Mouse (Mus musculus): ENCODE results near the gene Akap13. TPM values are rescaled to one million over a fixed set of nuclear protein-coding genes. Genes with fewer than 3 reads are reported as not detected.

Gene Akap13
- polyA plus RNA-seq, 1 experiment from 2014 or later, result 48.5 TPM

- Histone ChIP-seq H3K4me2 (replicated peaks) (no peak overlapping the region), H3K9me3 (no peaks in the 10 kb centered on the region), H3K4me1 (no peaks in the 10 kb centered on the region), H3K4me3 (no peak overlapping the region), H3K9ac (no peak overlapping the region), H3K27me3 (no peaks in the 10 kb centered on the region), H3K36me3 (no peaks in the 10 kb centered on the region; the same call in 1 of the 2 replicates), H3K27ac (no peak overlapping the region)
- no peak for ATAC-seq (ENCODE audit: insufficient number of reproducible peaks, insufficient read depth, low FRiP score, low TSS enrichment)
Observed at GRCm38 (mm10) chr7:75463579-75464162, 8.3 kb downstream of the Akap13 start.

- Histone ChIP-seq H3K4me2 (replicated peaks) (no peak overlapping the region), H3K9ac (no peak overlapping the region), H3K27ac (no peak overlapping the region), H3K4me1 (peaks cover 4% of the 10 kb centered on the region; the same call in 1 of the 2 replicates), H3K9me3 (no peaks in the 10 kb centered on the region), H3K36me3 (no peaks in the 10 kb centered on the region), H3K4me3 (no peak overlapping the region), H3K27me3 (no peaks in the 10 kb centered on the region)
- no peak for ATAC-seq (ENCODE audit: insufficient number of reproducible peaks, insufficient read depth, low FRiP score, low TSS enrichment)
- WGBS, result 83% methylated on average over 7 of the region's 7 CpGs
Observed at GRCm38 (mm10) chr7:75467791-75468190, 12.5 kb downstream of the Akap13 start.

GRCm38 (mm10) chr7:75470318-75470925 lies 15.1 kb downstream of the Akap13 start:
- H3K27ac ChIP-seq, result no peak overlapping the region

GRCm38 (mm10) chr7:75472316-75473195 lies 17.2 kb downstream of the Akap13 start:
- H3K27ac ChIP-seq, result no peak overlapping the region
- H3K4me3 ChIP-seq, result no peak overlapping the region
- no peaks in the 10 kb centered on the region for H3K36me3 ChIP-seq
- no peak overlapping the region for H3K4me2 ChIP-seq (replicated peaks)
- peaks cover 14% of the 10 kb centered on the region; the same call in 1 of the 2 replicates for H3K4me1 ChIP-seq
- ATAC-seq (ENCODE audit: insufficient number of reproducible peaks, insufficient read depth, low FRiP score, low TSS enrichment), result no peak
- no peaks in the 10 kb centered on the region for H3K9me3 ChIP-seq
- no peaks in the 10 kb centered on the region for H3K27me3 ChIP-seq
- 81% methylated on average over 7 of the region's 7 CpGs for WGBS
- H3K9ac ChIP-seq, result no peak overlapping the region

More at GRCm38 (mm10) chr7:75470318-75470925, 15.1 kb downstream of the Akap13 start:
- 45% methylated on average over 7 of the region's 7 CpGs for WGBS
- H3K9ac ChIP-seq, result no peak overlapping the region
- no peak overlapping the region for H3K4me2 ChIP-seq (replicated peaks)
- no peaks in the 10 kb centered on the region for H3K9me3 ChIP-seq
- H3K4me1 ChIP-seq, result peaks cover 14% of the 10 kb centered on the region; the same call in 1 of the 2 replicates
- no peaks in the 10 kb centered on the region for H3K27me3 ChIP-seq
- H3K36me3 ChIP-seq, result no peaks in the 10 kb centered on the region
- H3K4me3 ChIP-seq, result no peak overlapping the region
- ATAC-seq (ENCODE audit: insufficient number of reproducible peaks, insufficient read depth, low FRiP score, low TSS enrichment), result no peak

- ATAC-seq (ENCODE audit: insufficient number of reproducible peaks, insufficient read depth, low FRiP score, low TSS enrichment), result no peak
- no peak overlapping the region for H3K4me3 ChIP-seq
- H3K4me2 ChIP-seq (replicated peaks), result no peak overlapping the region
- H3K4me1 ChIP-seq, result peaks cover 14% of the 10 kb centered on the region; the same call in 1 of the 2 replicates
- no peaks in the 10 kb centered on the region for H3K27me3 ChIP-seq
- no peak overlapping the region for H3K27ac ChIP-seq
- H3K9ac ChIP-seq, result no peak overlapping the region
- WGBS, result 86% methylated on average over 1 of the region's 1 CpGs
- no peaks in the 10 kb centered on the region for H3K9me3 ChIP-seq
- H3K36me3 ChIP-seq, result no peaks in the 10 kb centered on the region
Observed at GRCm38 (mm10) chr7:75473294-75473693, 18.0 kb downstream of the Akap13 start.

GRCm38 (mm10) chr7:75474064-75474463 lies 18.7 kb downstream of the Akap13 start:
- Histone ChIP-seq H3K27ac (no peak overlapping the region), H3K9me3 (no peaks in the 10 kb centered on the region), H3K4me2 (replicated peaks) (no peak overlapping the region), H3K27me3 (no peaks in the 10 kb centered on the region), H3K4me3 (no peak overlapping the region), H3K4me1 (peaks cover 14% of the 10 kb centered on the region; the same call in 1 of the 2 replicates), H3K9ac (no peak overlapping the region), H3K36me3 (no peaks in the 10 kb centered on the region)
- ATAC-seq (ENCODE audit: insufficient number of reproducible peaks, insufficient read depth, low FRiP score, low TSS enrichment), result no peak
- WGBS, result 50% methylated on average over 1 of the region's 1 CpGs

- H3K9ac ChIP-seq, result no peak overlapping the region
- peaks cover 14% of the 10 kb centered on the region; the same call in 1 of the 2 replicates for H3K4me1 ChIP-seq
- no peak for ATAC-seq (ENCODE audit: insufficient number of reproducible peaks, insufficient read depth, low FRiP score, low TSS enrichment)
- H3K36me3 ChIP-seq, result no peaks in the 10 kb centered on the region
- no peak overlapping the region for H3K4me3 ChIP-seq
- no peaks in the 10 kb centered on the region for H3K9me3 ChIP-seq
- no peak overlapping the region for H3K4me2 ChIP-seq (replicated peaks)
- H3K27me3 ChIP-seq, result no peaks in the 10 kb centered on the region
- no peak overlapping the region for H3K27ac ChIP-seq
Observed at GRCm38 (mm10) chr7:75474564-75475150, 19.3 kb downstream of the Akap13 start.

- Histone ChIP-seq H3K4me2 (replicated peaks) (no peak overlapping the region), H3K4me3 (no peak overlapping the region), H3K36me3 (no peaks in the 10 kb centered on the region), H3K9me3 (no peaks in the 10 kb centered on the region), H3K27ac (no peak overlapping the region), H3K27me3 (no peaks in the 10 kb centered on the region), H3K4me1 (0 out of 2 replicates have a peak, but pooled peaks cover 9% of the 10 kb centered on the region), H3K9ac (no peak overlapping the region)
- 84% methylated on average over 2 of the region's 2 CpGs for WGBS
- no peak for ATAC-seq (ENCODE audit: insufficient number of reproducible peaks, insufficient read depth, low FRiP score, low TSS enrichment)
Observed at GRCm38 (mm10) chr7:75478060-75478459, 22.7 kb downstream of the Akap13 start.

- Histone ChIP-seq H3K27me3 (no peaks in the 10 kb centered on the region), H3K4me3 (no peak overlapping the region), H3K27ac (no peak overlapping the region), H3K4me2 (replicated peaks) (no peak overlapping the region), H3K9ac (no peak overlapping the region), H3K9me3 (no peaks in the 10 kb centered on the region), H3K36me3 (no peaks in the 10 kb centered on the region), H3K4me1 (no peaks in the 10 kb centered on the region)
- WGBS, result 87% methylated on average over 6 of the region's 6 CpGs
- ATAC-seq (ENCODE audit: insufficient number of reproducible peaks, insufficient read depth, low FRiP score, low TSS enrichment), result no peak
Observed at GRCm38 (mm10) chr7:75480721-75481426, 25.5 kb downstream of the Akap13 start.

- Histone ChIP-seq H3K36me3 (no peaks in the 10 kb centered on the region), H3K27ac (no peak overlapping the region), H3K27me3 (no peaks in the 10 kb centered on the region), H3K9me3 (no peaks in the 10 kb centered on the region), H3K4me1 (no peaks in the 10 kb centered on the region), H3K4me3 (no peak overlapping the region), H3K9ac (no peak overlapping the region), H3K4me2 (replicated peaks) (no peak overlapping the region)
- WGBS, result 71% methylated on average over 2 of the region's 2 CpGs
- ATAC-seq (ENCODE audit: insufficient number of reproducible peaks, insufficient read depth, low FRiP score, low TSS enrichment), result no peak
Observed at GRCm38 (mm10) chr7:75486031-75486430, 30.7 kb downstream of the Akap13 start.

GRCm38 (mm10) chr7:75495941-75496441 lies 40.7 kb downstream of the Akap13 start:
- Histone ChIP-seq H3K36me3 (no peaks in the 10 kb centered on the region), H3K4me1 (0 out of 2 replicates have a peak, but pooled peaks cover 2% of the 10 kb centered on the region), H3K27ac (no peak overlapping the region), H3K27me3 (no peaks in the 10 kb centered on the region), H3K9me3 (no peaks in the 10 kb centered on the region), H3K9ac (no peak overlapping the region), H3K4me3 (no peak overlapping the region), H3K4me2 (replicated peaks) (no peak overlapping the region)
- 86% methylated on average over 3 of the region's 3 CpGs for WGBS
- ATAC-seq (ENCODE audit: insufficient number of reproducible peaks, insufficient read depth, low FRiP score, low TSS enrichment), result no peak

All from embryonic facial prominence, embryonic 12.5 days (tissue).